Mouse (Mus musculus): Measurements from ENCODE around the gene Msl1.

- TF ChIP-seq POLR2A (IDR thresholded peaks at IDR 0.05; ENCODE audit: borderline replicate concordance, insufficient read depth, low read length) (no peak), CTCF (IDR thresholded peaks at IDR 0.05; ENCODE audit: borderline replicate concordance, insufficient read depth, low read depth, low read length) (no peak)
These were observed 32.6 kb downstream of the Msl1 start for GRCm38 (mm10) chr11:98827877-98828276.
